Mouse (Mus musculus): Measurements from ENCODE around the gene Snx30. TPM values are rescaled to one million over a fixed set of nuclear protein-coding genes. Genes with fewer than 3 reads are reported as not detected.

Gene Snx30
- 1 to 10 TPM; 5.6 to 6.4 TPM for total RNA-seq (2021)

GRCm38 (mm10) chr4:59805181-59805967 lies at the start of gene Snx30:
Snx30 (plus strand) TSS chr4:59805840.
- intact Hi-C loops (cut with DNase I): loop anchor here (5.0 kb wide), 1 partner anchor 42 kb away; no protein-coding TSS in a partner anchor
- peak; percentile 91 to 92 for DNase-seq

- intact Hi-C loops (cut with DNase I): no loop called here
- peak; percentile 61 to 64 for DNase-seq
These were observed 49.1 kb upstream of the Snx30 start for GRCm38 (mm10) chr4:59756332-59757082.

- no peak for DNase-seq
- intact Hi-C loops (cut with DNase I): no loop called here
These were observed 47.9 kb upstream of the Snx30 start for GRCm38 (mm10) chr4:59757452-59758435.

- DNase-seq: no peak
- intact Hi-C loops (cut with DNase I): loop anchor here (5.0 kb wide), 1 partner anchor 133 kb away; the partner anchor contains the start of gene E130308A19Rik
These were observed 45.6 kb upstream of the Snx30 start for GRCm38 (mm10) chr4:59760016-59760415.

GRCm38 (mm10) chr4:59760636-59761364 lies 44.8 kb upstream of the Snx30 start:
- intact Hi-C loops (cut with DNase I): loop anchor here (5.0 kb wide), 1 partner anchor 133 kb away; the partner anchor contains the start of gene E130308A19Rik
- peak; percentile 65 to 70 for DNase-seq

- DNase-seq: peak; percentile 34 to 38
These were observed 44.3 kb upstream of the Snx30 start for GRCm38 (mm10) chr4:59761365-59761729.

GRCm38 (mm10) chr4:59764950-59765349 lies 40.7 kb upstream of the Snx30 start:
- no peak for DNase-seq
- intact Hi-C loops (cut with DNase I): loop anchor here (5.0 kb wide), 1 partner anchor 138 kb away; the partner anchor contains the start of gene E130308A19Rik

More at GRCm38 (mm10) chr4:59761365-59761729, 44.3 kb upstream of the Snx30 start:
- intact Hi-C loops (cut with DNase I): loop anchor here (5.0 kb wide), 1 partner anchor 134 kb away; the partner anchor contains the start of gene E130308A19Rik

- intact Hi-C loops (cut with DNase I): no loop called here
- peak in 1 of 2 experiments; percentile 22 for DNase-seq
These were observed 40.1 kb upstream of the Snx30 start for GRCm38 (mm10) chr4:59765385-59766005.

GRCm38 (mm10) chr4:59767717-59768116 lies 37.9 kb upstream of the Snx30 start:
- intact Hi-C loops (cut with DNase I): no loop called here
- DNase-seq: no peak

- intact Hi-C loops (cut with DNase I): no loop called here
- DNase-seq: no peak
These were observed 33.3 kb upstream of the Snx30 start for GRCm38 (mm10) chr4:59772171-59772879.

GRCm38 (mm10) chr4:59777828-59778227 lies 27.8 kb upstream of the Snx30 start:
- peak in 1 of 2 experiments; percentile 14 for DNase-seq
- intact Hi-C loops (cut with DNase I): loop anchor here (5.0 kb wide), 1 partner anchor 416 kb away; no protein-coding TSS in a partner anchor

- intact Hi-C loops (cut with DNase I): no loop called here
- DNase-seq: no peak
These were observed 25.1 kb upstream of the Snx30 start for GRCm38 (mm10) chr4:59780568-59780967.

- intact Hi-C loops (cut with DNase I): loop anchor here (1.0 kb wide), 1 partner anchor 168 kb away; no protein-coding TSS in a partner anchor
- DNase-seq: no peak
These were observed 22.6 kb upstream of the Snx30 start for GRCm38 (mm10) chr4:59782853-59783684.

GRCm38 (mm10) chr4:59783685-59784279 lies 21.9 kb upstream of the Snx30 start:
- DNase-seq: peak; percentile 94
- intact Hi-C loops (cut with DNase I): loop anchor here (1.0 kb wide), 1 partner anchor 168 kb away; no protein-coding TSS in a partner anchor

- DNase-seq: no peak
- intact Hi-C loops (cut with DNase I): no loop called here
These were observed 20.2 kb upstream of the Snx30 start for GRCm38 (mm10) chr4:59785412-59785811.

- intact Hi-C loops (cut with DNase I): loop anchor here (1.0 to 2.0 kb wide), 3 partner anchors 16 to 85 kb away; no protein-coding TSS in a partner anchor
- DNase-seq: peak; percentile 81 to 89
These were observed 19.0 kb upstream of the Snx30 start for GRCm38 (mm10) chr4:59786661-59787060.

GRCm38 (mm10) chr4:59787126-59787525 lies 18.5 kb upstream of the Snx30 start:
- no peak for DNase-seq
- intact Hi-C loops (cut with DNase I): loop anchor here (2.0 kb wide), 1 partner anchor 16 kb away; no protein-coding TSS in a partner anchor
